In genomic region chr13:3642049-3642448, GRCm38 (mm10) we compare ENCODE assay signal across 7 mouse cellular contexts. TPM values are rescaled to one million over a fixed set of nuclear protein-coding genes. Genes with fewer than 3 reads are reported as not detected.
DNase-seq lines count a peak whose midpoint lies in the region; ATAC-seq and TF ChIP-seq lines count a peak whose summit lies in the region.

No protein-coding gene starts in this region.

- no peak overlapping the region for H3K9ac ChIP-seq in lung, postnatal 0 days (replicated peaks; ENCODE audit: low read depth)
- no peak overlapping the region for H3K9ac ChIP-seq in stomach, embryonic 14.5 days (replicated peaks; ENCODE audit: low read depth, low read length)

- TF ChIP-seq POLR2A in kidney, adult 2 months (IDR thresholded peaks at IDR 0.05; ENCODE audit: low read depth, low read length): no peak

- peak; percentile 61 for ATAC-seq in lung, postnatal 0 days
- ATAC-seq in stomach, embryonic 14.5 days (ENCODE audit: insufficient number of reproducible peaks, insufficient read depth, low FRiP score, low read depth): peak; percentile 62
- ATAC-seq in cerebellum, adult (ENCODE audit: insufficient number of reproducible peaks, low FRiP score, low TSS enrichment): no peak

- no peak overlapping the region for H3K27ac ChIP-seq in kidney, adult 2 months (ENCODE audit: insufficient read depth, low read depth, low read length)
- H3K27ac ChIP-seq in lung, postnatal 0 days (ENCODE audit: low read length): no peak overlapping the region
- no peak overlapping the region for H3K27ac ChIP-seq in stomach, embryonic 14.5 days (ENCODE audit: low read length)

- TF ChIP-seq EP300 in lung, postnatal 0 days (IDR thresholded peaks at IDR 0.05): no peak

- WGBS in kidney, adult 2 months: 74% methylated on average over 9 of the region's 9 CpGs
- WGBS in lung, postnatal 0 days: 76% methylated on average over 9 of the region's 9 CpGs
- 61% methylated on average over 9 of the region's 9 CpGs for WGBS in stomach, embryonic 14.5 days

- no peak overlapping the region for H3K4me2 ChIP-seq in lung, postnatal 0 days (replicated peaks; ENCODE audit: low read depth, low read length)
- no peak overlapping the region for H3K4me2 ChIP-seq in stomach, embryonic 14.5 days (replicated peaks; ENCODE audit: low read depth, low read length)

- peaks cover 6% of the 10 kb centered on the region for H3K4me1 ChIP-seq in kidney, adult 2 months (ENCODE audit: control insufficient read depth, insufficient read depth, low read length)
- 0 out of 2 replicates have a peak, but pooled peaks cover 3% of the 10 kb centered on the region for H3K4me1 ChIP-seq in lung, postnatal 0 days (ENCODE audit: insufficient read depth, low read depth, low read length)
- no peaks in the 10 kb centered on the region for H3K4me1 ChIP-seq in stomach, embryonic 14.5 days (ENCODE audit: control insufficient read depth, insufficient read depth, low read length)

- peak; percentile 60 for TF ChIP-seq CTCF in kidney, adult 2 months (conservative IDR thresholded peaks at IDR 0.05; ENCODE audit: insufficient read depth, insufficient read length, low read depth, low read length)
- peak; percentile 74 for TF ChIP-seq CTCF in lung, postnatal 0 days (IDR thresholded peaks at IDR 0.05)

- no peaks in the 10 kb centered on the region for H3K27me3 ChIP-seq in kidney, adult 2 months (replicated peaks; ENCODE audit: control insufficient read depth, insufficient read depth, low read length)
- H3K27me3 ChIP-seq in lung, postnatal 0 days (replicated peaks; ENCODE audit: insufficient read depth, low read length): no peaks in the 10 kb centered on the region
- no peaks in the 10 kb centered on the region for H3K27me3 ChIP-seq in stomach, embryonic 14.5 days (ENCODE audit: control insufficient read depth, insufficient read depth, low read length)

- DNase-seq in spleen, adult 18-20 months: peak; percentile 18 to 43
- DNase-seq in spleen, adult 12 weeks (ENCODE audit: low spot score): no peak
- DNase-seq in embryo, embryonic 10.5 days (ENCODE audit: low spot score): peak; percentile 23
- peak; percentile 55 for DNase-seq in kidney, adult 2 months
- DNase-seq in lung, postnatal 0 days (ENCODE audit: low spot score): peak; percentile 45

- H3K4me3 ChIP-seq in kidney, adult 2 months (ENCODE audit: insufficient read depth, low read depth, low read length): no peak overlapping the region
- no peak overlapping the region for H3K4me3 ChIP-seq in lung, postnatal 0 days (ENCODE audit: low read depth, low read length)
- no peak overlapping the region for H3K4me3 ChIP-seq in stomach, embryonic 14.5 days (ENCODE audit: low read depth, low read length)

- no peaks in the 10 kb centered on the region for H3K36me3 ChIP-seq in kidney, adult 2 months (ENCODE audit: control insufficient read depth, insufficient read depth, low read length)
- H3K36me3 ChIP-seq in lung, postnatal 0 days (ENCODE audit: insufficient read depth, low read length): no peaks in the 10 kb centered on the region
- no peaks in the 10 kb centered on the region for H3K36me3 ChIP-seq in stomach, embryonic 14.5 days (ENCODE audit: control insufficient read depth, insufficient read depth, low read length)

- no peaks in the 10 kb centered on the region for H3K9me3 ChIP-seq in lung, postnatal 0 days (ENCODE audit: low read length)
- no peaks in the 10 kb centered on the region for H3K9me3 ChIP-seq in stomach, embryonic 14.5 days (ENCODE audit: control insufficient read depth, low read depth, low read length)

RNA-seq across cellular contexts. Expression of gene Asb13, which starts 8.2 kb away (rescaled TPM):
- polyA plus RNA-seq in kidney, adult 2 months (2012; rRNA removed): 41.9 and 42.6 TPM in 2 replicates
- polyA plus RNA-seq in lung, postnatal 0 days (2015; fragmentation: Nextera tagmentation; extraction: Ambion mirVana): 6.4 and 7.1 TPM in 2 replicates
- polyA plus RNA-seq in stomach, embryonic 14.5 days (2014; fragmentation: Nextera tagmentation; extraction: Ambion mirVana): 13.3 and 18.1 TPM in 2 replicates

RNA-seq across cellular contexts. Expression of gene Fam208b, which starts 31.1 kb away (rescaled TPM):
- 2.3 and 2.8 TPM in 2 replicates for polyA plus RNA-seq in kidney, adult 2 months (2012; rRNA removed)
- 5.9 and 6.3 TPM in 2 replicates for polyA plus RNA-seq in lung, postnatal 0 days (2015; fragmentation: Nextera tagmentation; extraction: Ambion mirVana)
- 23.3 and 24.1 TPM in 2 replicates for polyA plus RNA-seq in stomach, embryonic 14.5 days (2014; fragmentation: Nextera tagmentation; extraction: Ambion mirVana)
